Mouse (Mus musculus) intestine, postnatal 0 days (tissue): ENCODE measurements at regions not wholly inside any gene's neighbourhood (a gene's known extent, or its start where the extent isn't known, plus 50 kb on each side); places are given as distances from the start of the nearest gene placed in this dataset.

Experiments used
- ATAC-seq: fragments of 200-750 bp; cut with Nextera tagmentation; 2 replicates; pipeline ENCODE4 v1.8.0; 2017; ENCODE audit warnings: mild to moderate bottlenecking, moderate TSS enrichment, moderate library complexity
- H3K27ac ChIP-seq: fragments of 300-500 bp; sonication (generic); 2 replicates; pipeline ENCODE4 v1.5.1; 2014; ENCODE audit warnings: mild to moderate bottlenecking, low read depth, low read length, moderate library complexity
- H3K27me3 ChIP-seq: fragments of 300-500 bp; sonication (generic); replicated peaks from 2 replicates; pipeline ENCODE4 v1.6.1; 2014; ENCODE audit warnings: low read length, mixed read lengths; ENCODE audit not compliant: control insufficient read depth, insufficient read depth
- H3K36me3 ChIP-seq: fragments of 300-500 bp; sonication (generic); 2 replicates; pipeline ENCODE4 v1.6.1; 2014; ENCODE audit warnings: mild to moderate bottlenecking, moderate library complexity; ENCODE audit not compliant: control insufficient read depth, insufficient read depth
- H3K4me1 ChIP-seq: fragments of 300-500 bp; sonication (generic); replicated peaks from 2 replicates; pipeline ENCODE4 v1.6.1; 2014; ENCODE audit warnings: antibody characterized with exemption, low read length, mixed read lengths; ENCODE audit not compliant: control insufficient read depth, insufficient read depth
- H3K4me2 ChIP-seq: fragments of 300-500 bp; sonication (generic); replicated peaks from 2 replicates; pipeline ENCODE4 v1.6.1; 2014; ENCODE audit warnings: low read depth, mild to moderate bottlenecking, moderate library complexity
- H3K4me3 ChIP-seq: fragments of 300-500 bp; sonication (generic); 2 replicates; pipeline ENCODE4 v1.5.1; 2014; ENCODE audit warnings: low read depth, low read length
- H3K9ac ChIP-seq: fragments of 300-500 bp; sonication (generic); 2 replicates; pipeline ENCODE4 v1.6.1; 2014; ENCODE audit warnings: mild to moderate bottlenecking, low read depth, low read length
- H3K9me3 ChIP-seq: fragments of 300-500 bp; sonication (generic); 2 replicates; pipeline ENCODE4 v1.6.1; 2016; ENCODE audit warnings: mixed run types; ENCODE audit not compliant: control insufficient read depth
- CTCF ChIP-seq: sonication (generic); IDR thresholded peaks from 2 replicates; pipeline ENCODE4 v1.5.1; 2016; ENCODE audit warnings: low read depth, mild to moderate bottlenecking, control low read depth, antibody characterized with exemption, moderate library complexity
- WGBS: fragments of 180-500 bp; shearing (Covaris S2); extraction: QIAGEN DNeasy Blood & Tissue Kit; methylation state at CpG from one replicate; pipeline ENCODE4 v1.1.7; 2014; 5-methylcytosine and 5-hydroxymethylcytosine counted together

DNA sequence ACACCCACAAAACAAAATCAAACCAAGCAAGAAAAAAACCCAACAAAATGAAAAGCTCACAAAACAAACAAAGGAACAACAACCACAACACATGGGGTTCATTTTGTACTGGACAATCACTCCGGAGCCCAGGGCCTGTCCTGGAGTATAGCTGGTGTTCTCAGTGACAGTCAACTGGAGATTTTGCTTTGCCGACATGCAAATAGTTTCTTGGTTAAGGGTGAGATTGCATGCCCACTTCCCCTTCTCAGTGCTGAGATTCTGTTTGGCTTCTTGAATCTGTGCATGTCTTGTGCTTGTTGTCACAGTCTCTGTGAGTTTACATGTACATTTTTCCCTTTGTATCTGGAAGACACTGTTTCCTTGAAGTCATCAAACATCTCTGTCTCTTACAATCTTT is 50.6 kb upstream of the Tdrd3 start:
- no peaks in the 10 kb centered on the region for H3K36me3 ChIP-seq
- H3K27ac ChIP-seq: no peak overlapping the region
- no peaks in the 10 kb centered on the region for H3K27me3 ChIP-seq
- H3K4me2 ChIP-seq: no peak overlapping the region
- no peak overlapping the region for H3K4me3 ChIP-seq
- WGBS: 95% methylated on average over 2 of the region's 2 CpGs
- H3K4me1 ChIP-seq: no peaks in the 10 kb centered on the region
- TF ChIP-seq CTCF: no peak
- H3K9ac ChIP-seq: no peak overlapping the region
- no peak for ATAC-seq
- H3K9me3 ChIP-seq: no peaks in the 10 kb centered on the region
